Mouse (Mus musculus) lung, postnatal 25 days (tissue): ENCODE results near the gene Lkaaear1.

Experiments
- DNase-seq: peaks from one replicate; pipeline ENCODE4 v3.0.0; 2022; ENCODE audit warnings: low spot score

The Lkaaear1 gene

GRCm38 (mm10) chr2:181653523-181653922, 44.7 kb downstream of the Lkaaear1 start:
- DNase-seq, result no peak

- no peak for DNase-seq
These were observed 45.2 kb downstream of the Lkaaear1 start for GRCm38 (mm10) chr2:181653065-181653464.

- DNase-seq, result no peak
These were observed 49.3 kb downstream of the Lkaaear1 start for GRCm38 (mm10) chr2:181648926-181649325.
